Mouse (Mus musculus): ENCODE measurements around the gene Gli3. TPM values are rescaled to one million over a fixed set of nuclear protein-coding genes. Genes with fewer than 3 reads are reported as not detected.

Gene Gli3
- polyA plus RNA-seq, 1 experiment from 2014 or later: 25.5 TPM

DNA sequence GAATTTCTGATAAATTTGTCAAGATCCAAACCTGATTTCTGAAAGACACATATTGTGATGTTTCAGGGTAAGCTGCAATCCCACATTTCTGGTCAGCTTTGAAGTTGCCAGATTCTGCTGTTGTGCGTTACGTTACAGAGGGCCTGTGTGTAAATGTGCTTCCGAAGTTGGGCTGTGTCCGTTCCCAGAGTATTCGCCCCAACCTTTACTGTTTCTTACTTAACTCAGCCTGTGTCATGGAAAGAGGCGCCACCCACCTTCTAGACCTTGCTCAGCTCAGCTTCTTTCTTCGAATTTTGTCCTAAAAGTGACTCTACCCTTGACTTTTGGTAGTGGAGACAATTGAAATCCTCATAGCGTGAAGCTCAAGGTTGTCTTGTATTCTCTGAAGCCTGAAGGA is 202.5 kb downstream of the Gli3 start:
- H3K27me3 ChIP-seq (replicated peaks; ENCODE audit: control insufficient read depth, insufficient read depth, low read length): no peaks in the 10 kb centered on the region
- ATAC-seq (replicated peaks; ENCODE audit: low FRiP score, low TSS enrichment, low read depth) (no peak), DNase-seq (ENCODE audit: low spot score) (no peak)
- H3K27ac ChIP-seq (ENCODE audit: low read depth): no peak overlapping the region
- no peak overlapping the region for H3K9ac ChIP-seq (ENCODE audit: low read length)
- WGBS: 88% methylated on average over 8 of the region's 8 CpGs
- H3K9me3 ChIP-seq (ENCODE audit: control insufficient read depth, low read length): no peaks in the 10 kb centered on the region
- H3K4me3 ChIP-seq (ENCODE audit: low read depth, low read length): no peak overlapping the region
- peaks cover 45% of the 10 kb centered on the region for H3K36me3 ChIP-seq (ENCODE audit: control insufficient read depth, insufficient read depth, low read length)
- no peaks in the 10 kb centered on the region for H3K4me1 ChIP-seq (replicated peaks; ENCODE audit: control insufficient read depth, insufficient read depth, low read length)
- no peak overlapping the region for H3K4me2 ChIP-seq (ENCODE audit: low read length)

DNA sequence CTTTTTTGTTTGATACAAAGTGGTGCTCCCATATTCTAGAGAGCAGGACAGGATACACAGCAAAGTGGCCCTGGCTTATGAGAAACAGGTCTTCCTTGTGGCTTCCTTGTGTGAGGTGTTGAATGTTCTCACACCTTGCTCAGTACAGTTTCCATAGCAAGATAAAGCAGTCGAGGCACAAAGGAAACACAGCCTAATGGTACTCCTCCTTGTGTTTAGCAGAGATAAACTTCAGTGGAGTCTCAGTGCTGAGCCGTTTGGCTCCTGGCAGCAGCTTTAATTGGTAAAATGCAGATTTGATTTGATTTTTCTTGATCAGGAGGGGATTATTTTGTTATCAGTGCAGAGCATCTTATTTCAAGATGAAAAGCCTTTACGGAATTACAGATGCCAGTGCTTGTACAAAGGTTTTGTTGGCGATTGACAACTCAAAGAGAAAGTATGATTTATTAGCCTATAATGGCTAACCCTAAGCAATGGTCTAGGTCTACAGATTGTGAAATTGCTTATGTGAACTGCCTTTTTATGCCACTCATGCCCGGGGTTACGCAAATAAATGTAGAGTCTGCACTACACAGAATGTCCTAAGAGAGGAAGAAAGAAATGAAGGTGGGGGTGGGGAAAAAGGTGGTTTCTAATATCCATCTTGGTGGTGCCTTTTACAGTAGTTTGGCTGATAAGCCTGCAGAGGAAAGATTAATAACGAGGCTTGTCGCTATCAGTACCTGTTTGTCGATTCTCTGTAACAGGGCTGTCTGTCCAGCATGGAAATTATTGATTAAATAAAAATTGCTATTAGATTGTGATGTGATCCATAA is 207.3 kb downstream of the Gli3 start:
- WGBS: 56% methylated on average over 9 of the region's 9 CpGs
- Histone ChIP-seq H3K4me1 (replicated peaks; ENCODE audit: control insufficient read depth, insufficient read depth, low read length) (no peaks in the 10 kb centered on the region), H3K4me2 (ENCODE audit: low read length) (no peak overlapping the region), H3K4me3 (ENCODE audit: low read depth, low read length) (no peak overlapping the region), H3K27me3 (replicated peaks; ENCODE audit: control insufficient read depth, insufficient read depth, low read length) (no peaks in the 10 kb centered on the region), H3K9ac (ENCODE audit: low read length) (no peak overlapping the region), H3K27ac (ENCODE audit: low read depth) (no peak overlapping the region), H3K36me3 (ENCODE audit: control insufficient read depth, insufficient read depth, low read length) (peaks cover 10% of the 10 kb centered on the region), H3K9me3 (ENCODE audit: control insufficient read depth, low read length) (no peaks in the 10 kb centered on the region)
- ATAC-seq (replicated peaks; ENCODE audit: low FRiP score, low TSS enrichment, low read depth) (no peak; the same call in 1 of the 2 replicates), DNase-seq (ENCODE audit: low spot score) (no peak)

DNA sequence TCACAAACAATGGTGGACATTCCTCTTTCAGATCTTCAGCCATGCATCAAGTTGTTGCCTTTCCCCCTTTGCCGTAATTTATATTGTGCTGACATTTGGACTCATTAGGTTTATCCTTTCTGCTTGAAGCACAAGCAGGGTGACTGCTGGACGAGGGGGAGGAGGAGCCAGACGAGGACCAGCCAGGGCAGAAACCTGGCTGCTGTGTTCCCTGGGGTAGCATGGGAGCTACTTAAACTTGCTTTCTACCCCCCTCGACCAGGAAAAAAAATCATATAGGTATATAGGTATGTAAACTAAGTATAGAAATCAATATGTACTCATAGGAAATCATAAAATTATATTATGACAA is 207.9 kb downstream of the Gli3 start:
- no peaks in the 10 kb centered on the region for H3K4me1 ChIP-seq (replicated peaks; ENCODE audit: control insufficient read depth, insufficient read depth, low read length)
- no peaks in the 10 kb centered on the region for H3K9me3 ChIP-seq (ENCODE audit: control insufficient read depth, low read length)
- H3K27me3 ChIP-seq (replicated peaks; ENCODE audit: control insufficient read depth, insufficient read depth, low read length): no peaks in the 10 kb centered on the region
- no peak overlapping the region for H3K4me2 ChIP-seq (ENCODE audit: low read length)
- DNase-seq (ENCODE audit: low spot score) (no peak), ATAC-seq (replicated peaks; ENCODE audit: low FRiP score, low TSS enrichment, low read depth) (no peak)
- 47% methylated on average over 4 of the region's 4 CpGs for WGBS
- no peak overlapping the region for H3K4me3 ChIP-seq (ENCODE audit: low read depth, low read length)
- peaks cover 10% of the 10 kb centered on the region for H3K36me3 ChIP-seq (ENCODE audit: control insufficient read depth, insufficient read depth, low read length)
- no peak overlapping the region for H3K27ac ChIP-seq (ENCODE audit: low read depth)
- H3K9ac ChIP-seq (ENCODE audit: low read length): no peak overlapping the region

DNA sequence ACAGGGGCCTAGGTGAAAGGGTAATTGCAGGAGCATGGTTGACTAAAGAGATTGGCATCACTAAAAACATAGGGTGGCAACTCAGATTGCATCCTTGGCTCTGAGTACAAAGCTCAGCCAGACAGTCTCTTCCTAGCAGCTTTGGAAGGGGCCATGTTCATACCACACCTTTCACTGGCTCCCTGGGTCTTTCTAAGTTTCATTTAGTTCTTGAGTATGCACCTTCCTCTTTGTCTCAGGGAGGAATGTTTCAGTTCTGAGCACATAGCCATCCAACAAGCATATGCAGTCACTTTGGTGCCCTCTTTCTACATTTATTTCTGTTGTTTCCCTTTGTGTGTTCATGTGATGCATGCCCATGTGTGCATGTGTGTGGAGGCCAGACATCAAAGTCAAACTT is 212.4 kb downstream of the Gli3 start:
- no peaks in the 10 kb centered on the region for H3K9me3 ChIP-seq (ENCODE audit: control insufficient read depth, low read length)
- no peak overlapping the region for H3K4me3 ChIP-seq (ENCODE audit: low read depth, low read length)
- no peak overlapping the region for H3K4me2 ChIP-seq (ENCODE audit: low read length)
- H3K27me3 ChIP-seq (replicated peaks; ENCODE audit: control insufficient read depth, insufficient read depth, low read length): no peaks in the 10 kb centered on the region
- no peaks in the 10 kb centered on the region for H3K4me1 ChIP-seq (replicated peaks; ENCODE audit: control insufficient read depth, insufficient read depth, low read length)
- ATAC-seq (replicated peaks; ENCODE audit: low FRiP score, low TSS enrichment, low read depth): no peak
- no peaks in the 10 kb centered on the region; the same call in 1 of the 2 replicates for H3K36me3 ChIP-seq (ENCODE audit: control insufficient read depth, insufficient read depth, low read length)
- no peak overlapping the region for H3K27ac ChIP-seq (ENCODE audit: low read depth)
- no peak for DNase-seq (ENCODE audit: low spot score)
- no peak overlapping the region for H3K9ac ChIP-seq (ENCODE audit: low read length)

DNA sequence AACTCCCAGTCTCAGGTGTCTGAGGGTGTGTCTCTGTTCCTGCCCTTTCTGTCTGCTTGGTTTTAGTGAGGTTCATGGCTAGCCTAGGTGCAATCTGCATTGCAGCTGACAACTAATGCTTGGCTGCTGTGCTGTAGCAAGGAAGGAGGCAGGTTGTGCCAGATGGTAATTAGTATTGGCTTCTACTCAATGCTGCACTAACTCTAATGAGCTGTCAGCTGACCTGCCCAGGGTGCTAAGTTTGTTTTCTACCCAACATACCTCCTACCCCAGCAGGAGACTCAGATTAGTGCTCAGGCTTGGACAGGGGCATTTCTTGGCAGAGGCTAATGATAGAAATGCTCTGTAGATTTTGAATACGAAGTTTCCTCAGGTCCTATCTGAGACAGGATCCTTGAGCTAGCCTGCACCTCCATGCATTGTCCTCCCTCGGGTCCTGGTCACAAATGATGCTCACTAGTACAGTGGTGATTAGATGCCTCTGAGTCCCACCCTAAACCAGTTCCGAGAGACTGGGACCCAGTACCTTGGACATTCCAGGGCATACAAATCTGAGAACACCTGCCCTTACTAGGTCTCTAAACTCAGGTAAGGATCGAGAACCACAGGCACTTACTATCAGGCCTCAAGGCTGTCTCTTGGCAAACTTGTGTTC is 214.2 kb downstream of the Gli3 start:
- Histone ChIP-seq H3K9me3 (ENCODE audit: control insufficient read depth, low read length) (no peaks in the 10 kb centered on the region), H3K27ac (ENCODE audit: low read depth) (no peak overlapping the region), H3K36me3 (ENCODE audit: control insufficient read depth, insufficient read depth, low read length) (no peaks in the 10 kb centered on the region; the same call in 1 of the 2 replicates), H3K4me2 (ENCODE audit: low read length) (no peak overlapping the region), H3K27me3 (replicated peaks; ENCODE audit: control insufficient read depth, insufficient read depth, low read length) (no peaks in the 10 kb centered on the region), H3K4me1 (replicated peaks; ENCODE audit: control insufficient read depth, insufficient read depth, low read length) (no peaks in the 10 kb centered on the region), H3K9ac (ENCODE audit: low read length) (no peak overlapping the region), H3K4me3 (ENCODE audit: low read depth, low read length) (no peak overlapping the region)
- 91% methylated on average over 4 of the region's 4 CpGs for WGBS
- DNase-seq (ENCODE audit: low spot score) (no peak), ATAC-seq (replicated peaks; ENCODE audit: low FRiP score, low TSS enrichment, low read depth) (no peak)

DNA sequence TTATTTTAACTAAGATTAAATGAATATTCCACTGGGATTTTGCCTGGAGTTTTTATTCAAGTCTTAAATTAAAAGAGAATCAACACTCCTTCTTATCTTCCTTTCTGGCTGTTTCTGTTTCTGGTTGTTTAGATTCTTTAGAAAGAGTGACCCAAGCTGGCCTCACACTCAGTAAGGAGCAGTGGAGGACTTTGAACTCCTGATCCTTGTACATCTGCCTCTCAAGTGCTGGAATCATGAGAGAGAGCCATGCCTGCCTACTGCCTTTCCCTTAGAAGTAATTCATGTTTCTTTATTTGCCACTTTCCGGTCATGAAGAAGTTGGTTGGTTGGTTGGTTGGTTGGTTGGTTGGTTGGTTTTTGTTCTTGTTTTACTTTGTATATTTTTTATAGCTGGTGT is 218.5 kb downstream of the Gli3 start:
- no peaks in the 10 kb centered on the region for H3K9me3 ChIP-seq (ENCODE audit: control insufficient read depth, low read length)
- H3K4me3 ChIP-seq (ENCODE audit: low read depth, low read length): no peak overlapping the region
- DNase-seq (ENCODE audit: low spot score) (no peak), ATAC-seq (replicated peaks; ENCODE audit: low FRiP score, low TSS enrichment, low read depth) (no peak)
- 90% methylated on average over 1 of the region's 1 CpGs for WGBS
- no peaks in the 10 kb centered on the region for H3K4me1 ChIP-seq (replicated peaks; ENCODE audit: control insufficient read depth, insufficient read depth, low read length)
- no peaks in the 10 kb centered on the region for H3K36me3 ChIP-seq (ENCODE audit: control insufficient read depth, insufficient read depth, low read length)
- no peak overlapping the region for H3K27ac ChIP-seq (ENCODE audit: low read depth)
- H3K27me3 ChIP-seq (replicated peaks; ENCODE audit: control insufficient read depth, insufficient read depth, low read length): no peaks in the 10 kb centered on the region
- no peak overlapping the region for H3K4me2 ChIP-seq (ENCODE audit: low read length)
- H3K9ac ChIP-seq (ENCODE audit: low read length): no peak overlapping the region

DNA sequence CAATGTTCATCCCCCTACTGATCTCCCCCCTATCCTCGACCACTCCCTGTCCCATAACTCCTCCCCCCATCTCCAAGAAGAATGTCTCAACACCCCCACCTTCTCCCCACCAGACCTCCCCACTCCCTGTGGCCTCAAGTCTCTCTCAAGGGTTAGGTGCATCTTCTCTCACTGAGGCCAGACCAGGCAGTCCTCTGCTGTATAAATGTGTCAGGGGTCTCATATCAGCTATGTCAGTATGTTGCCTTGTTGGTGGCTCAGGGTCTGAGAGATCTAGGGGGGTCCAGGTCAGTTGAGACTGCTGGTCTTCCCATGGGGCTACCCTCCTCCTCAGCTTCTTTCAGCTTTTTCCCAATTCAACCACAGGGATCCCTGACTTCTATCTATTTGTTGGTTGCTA is 220.0 kb downstream of the Gli3 start:
- no peaks in the 10 kb centered on the region for H3K36me3 ChIP-seq (ENCODE audit: control insufficient read depth, insufficient read depth, low read length)
- DNase-seq (ENCODE audit: low spot score) (no peak), ATAC-seq (replicated peaks; ENCODE audit: low FRiP score, low TSS enrichment, low read depth) (no peak)
- no peaks in the 10 kb centered on the region for H3K4me1 ChIP-seq (replicated peaks; ENCODE audit: control insufficient read depth, insufficient read depth, low read length)
- WGBS: 35% methylated on average over 1 of the region's 1 CpGs
- H3K27ac ChIP-seq (ENCODE audit: low read depth): no peak overlapping the region
- H3K9ac ChIP-seq (ENCODE audit: low read length): no peak overlapping the region
- no peak overlapping the region for H3K4me3 ChIP-seq (ENCODE audit: low read depth, low read length)
- no peaks in the 10 kb centered on the region for H3K9me3 ChIP-seq (ENCODE audit: control insufficient read depth, low read length)
- H3K4me2 ChIP-seq (ENCODE audit: low read length): no peak overlapping the region
- H3K27me3 ChIP-seq (replicated peaks; ENCODE audit: control insufficient read depth, insufficient read depth, low read length): no peaks in the 10 kb centered on the region

DNA sequence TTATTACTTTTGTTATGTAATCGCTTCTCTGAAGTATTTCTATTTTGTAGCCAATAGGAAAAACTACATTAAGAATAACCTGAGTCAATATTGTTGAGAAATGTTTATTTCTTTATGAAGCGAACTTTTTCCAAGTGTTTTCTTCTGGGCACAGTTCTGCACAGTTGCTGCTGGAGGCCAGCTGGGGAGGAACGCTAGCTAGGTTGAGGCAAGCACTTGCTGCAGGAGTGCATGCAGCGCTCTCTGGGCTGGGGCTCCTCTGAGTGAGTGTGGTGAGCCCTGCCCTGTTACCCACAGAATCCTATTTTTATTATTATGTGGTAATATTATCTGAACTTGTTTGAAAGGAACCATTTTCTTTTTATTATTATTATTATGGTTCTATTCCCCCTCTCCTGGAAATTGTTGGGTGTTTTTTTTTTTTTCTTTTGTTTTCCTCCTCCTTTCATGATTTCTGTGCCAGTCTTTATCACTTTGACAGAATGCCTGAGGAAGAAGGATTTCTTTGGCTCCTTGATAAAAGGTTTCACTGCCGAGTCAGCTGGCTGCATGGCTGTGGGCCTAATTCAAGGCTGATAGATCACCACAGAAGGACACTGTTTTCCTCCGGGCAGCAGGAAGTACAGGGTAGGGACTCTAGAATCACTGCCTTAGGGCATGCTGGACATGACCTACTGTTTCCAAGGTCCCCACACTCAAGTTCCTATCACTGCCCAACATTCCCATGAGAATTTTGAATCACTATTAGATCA is 225.2 kb downstream of the Gli3 start:
- no peaks in the 10 kb centered on the region for H3K27me3 ChIP-seq (replicated peaks; ENCODE audit: control insufficient read depth, insufficient read depth, low read length)
- no peak overlapping the region for H3K9ac ChIP-seq (ENCODE audit: low read length)
- no peak overlapping the region for H3K27ac ChIP-seq (ENCODE audit: low read depth)
- no peaks in the 10 kb centered on the region for H3K9me3 ChIP-seq (ENCODE audit: control insufficient read depth, low read length)
- no peak overlapping the region for H3K4me3 ChIP-seq (ENCODE audit: low read depth, low read length)
- no peak overlapping the region for H3K4me2 ChIP-seq (ENCODE audit: low read length)
- no peaks in the 10 kb centered on the region for H3K36me3 ChIP-seq (ENCODE audit: control insufficient read depth, insufficient read depth, low read length)
- H3K4me1 ChIP-seq (replicated peaks; ENCODE audit: control insufficient read depth, insufficient read depth, low read length): no peaks in the 10 kb centered on the region
- WGBS: 78% methylated on average over 6 of the region's 6 CpGs
- ATAC-seq (replicated peaks; ENCODE audit: low FRiP score, low TSS enrichment, low read depth) (no peak), DNase-seq (ENCODE audit: low spot score) (no peak)

Data from intestine, embryonic 14.5 days (tissue).